Mouse (Mus musculus) CD8-positive naive resting alpha-beta T cell, adult 57 days (primary cell): Measurements from ENCODE around the gene Mob3a. TPM values are rescaled to one million over a fixed set of nuclear protein-coding genes. Genes with fewer than 3 reads are reported as not detected.

Experiments used
- total RNA-seq: library from RNA; stranded (reverse); gene quantifications from one replicate; pipeline ENCODE4 v1.2.4, GENCODE M21; 2023

The Mob3a gene
- 138 TPM for total RNA-seq

DNA sequence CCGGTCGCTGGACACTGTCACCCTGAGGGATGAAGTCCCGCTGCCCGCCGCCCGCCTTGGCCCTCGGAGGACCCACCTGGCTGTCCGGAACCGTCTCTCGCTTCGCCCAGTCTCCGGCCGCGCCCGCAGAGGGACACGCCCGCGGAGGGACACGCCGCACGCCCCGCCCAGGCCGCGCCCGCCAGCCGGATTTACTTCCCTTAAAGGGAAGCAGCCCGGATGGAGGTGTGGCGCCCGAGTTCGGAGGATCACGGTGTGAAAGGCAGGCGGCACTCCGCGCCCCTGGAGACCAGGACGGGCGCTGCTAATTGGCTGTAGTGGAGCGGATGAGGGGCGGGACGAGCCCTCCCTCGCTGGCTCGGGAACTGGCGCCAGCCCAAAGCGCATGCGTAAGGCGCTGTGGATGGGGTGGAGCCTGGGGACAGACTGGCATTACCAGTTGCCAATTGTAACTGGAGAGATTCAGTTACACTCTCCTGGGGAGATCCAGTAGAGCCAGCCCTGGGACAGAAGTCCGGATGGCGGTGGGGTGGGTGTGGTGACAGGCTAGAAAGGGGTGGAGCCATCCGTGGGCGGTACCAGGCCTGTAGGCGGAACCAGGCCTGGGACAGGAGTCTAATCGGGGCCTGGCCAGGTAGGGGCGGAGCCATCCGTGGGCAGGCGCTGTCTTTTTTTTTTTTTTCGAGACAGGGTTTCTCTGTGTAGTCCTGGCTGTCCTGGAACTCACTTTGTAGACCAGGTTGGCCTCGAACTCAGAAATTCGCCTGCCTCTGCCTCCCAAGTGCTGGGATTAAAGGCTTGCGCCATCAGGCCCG, at the start of gene Mob3a, which contains the start of gene Izumo4:
TSS of gene Mob3a (minus strand) at position 257 of the 815 bp plus-strand sequence.
TSS of gene Izumo4 (plus strand) at position 464 of the 815 bp plus-strand sequence.

DNA sequence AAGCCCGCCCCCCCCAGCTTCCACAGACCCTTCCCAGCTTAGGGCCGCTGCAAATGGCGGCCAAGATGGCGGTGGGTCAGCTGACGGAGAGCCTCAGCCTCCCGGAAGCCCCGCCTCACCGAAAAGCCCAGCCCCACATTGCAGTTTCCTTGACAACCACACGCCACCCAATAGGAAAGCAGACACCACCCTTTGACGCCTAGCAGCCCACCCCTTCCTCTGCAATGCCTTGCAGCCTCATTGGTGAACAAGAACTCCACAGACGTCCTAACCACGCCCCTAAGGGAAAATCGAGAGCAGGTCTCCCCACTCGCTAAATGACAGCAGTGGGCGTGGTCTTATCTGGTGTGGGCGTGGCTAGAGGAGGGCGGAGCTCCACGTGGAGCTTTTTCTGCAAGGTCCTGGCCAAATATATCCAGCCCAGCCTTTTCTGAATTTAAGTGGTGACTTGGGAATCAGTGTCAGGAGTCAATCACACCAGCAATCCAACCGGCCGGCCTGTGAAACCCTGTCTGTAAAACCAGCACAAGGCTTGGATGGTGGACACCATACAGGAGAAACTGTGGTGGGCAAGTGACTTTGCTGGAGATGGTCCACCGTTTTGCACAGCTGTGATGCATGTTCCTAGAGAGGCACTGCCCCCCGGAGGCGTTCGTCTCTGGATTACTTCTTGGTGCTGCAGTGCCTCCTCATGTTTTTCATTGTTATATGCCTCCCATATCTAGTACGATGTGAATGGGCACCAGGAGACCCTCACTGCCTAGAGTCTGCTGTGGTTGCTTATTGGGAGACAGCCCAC, 40.6 kb upstream of the Mob3a start, which contains the start of gene Ap3d1:
TSS of gene Ap3d1 (minus strand) at position 85 of the 799 bp plus-strand sequence.

DNA sequence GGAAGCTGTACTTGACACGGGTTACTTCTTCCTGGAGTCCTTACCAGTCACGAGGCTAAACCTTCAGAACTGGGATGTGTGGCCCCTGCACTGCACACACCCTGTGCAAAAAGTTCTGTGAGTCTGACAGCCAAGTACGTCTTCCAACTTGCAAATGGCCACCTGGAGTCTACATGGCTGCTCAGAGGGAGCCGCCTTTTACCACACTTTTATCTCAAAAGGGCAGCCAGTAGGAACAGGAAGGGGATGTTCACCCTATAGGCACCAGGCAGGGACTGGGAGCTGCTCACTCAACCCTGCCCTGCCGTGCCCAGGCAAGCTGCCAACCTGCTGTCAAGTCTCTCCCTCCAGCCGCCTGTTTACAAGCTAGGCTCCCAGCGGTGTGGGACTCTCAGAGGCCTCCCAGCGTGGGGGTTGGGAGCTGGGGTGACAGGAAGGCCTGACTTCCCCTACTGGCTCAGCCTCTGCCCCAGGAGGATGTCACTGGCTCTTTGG, 23.8 kb downstream of the Mob3a start, which contains the start of gene Mknk2:
TSS of gene Mknk2 (minus strand) at position 171 of the 495 bp plus-strand sequence.

GRCm38 (mm10) chr10:80656863-80657623, 44.7 kb downstream of the Mob3a start, which contains the start of gene Btbd2:
Btbd2 (minus strand) TSS chr10:80657071.

Other genes with a start within 250 kb of the Mob3a start
- not detected for gene Onecut3, start 207.1 kb downstream of the Mob3a start, total RNA-seq
- gene Atp8b3, start 162.9 kb downstream of the Mob3a start, total RNA-seq, result not detected
- 128 TPM for gene Rexo1, start 140.4 kb downstream of the Mob3a start, total RNA-seq
- gene Klf16, start 124.7 kb downstream of the Mob3a start, total RNA-seq, result 27.5 TPM
- 52.0 TPM for gene Abhd17a, start 111.6 kb downstream of the Mob3a start, total RNA-seq
- 46.9 TPM for gene Scamp4, start 99.1 kb downstream of the Mob3a start, total RNA-seq
- 6.0 TPM for gene Adat3, start 99.1 kb downstream of the Mob3a start, total RNA-seq
- 4.5 TPM for gene Gm49322, start 96.0 kb downstream of the Mob3a start, total RNA-seq
- 209 TPM for gene Csnk1g2, start 79.1 kb downstream of the Mob3a start, total RNA-seq
- gene Btbd2, start 44.9 kb downstream of the Mob3a start, total RNA-seq, result 20.7 TPM
- 330 TPM for gene Mknk2, start 23.9 kb downstream of the Mob3a start, total RNA-seq
- gene Izumo4, start 207 bp upstream of the Mob3a start, total RNA-seq, result 45.1 TPM
- gene Ap3d1, start 40.3 kb upstream of the Mob3a start, total RNA-seq, result 123 TPM
- gene Dot1l, start 53.2 kb upstream of the Mob3a start, total RNA-seq, result 72.9 TPM
- 81.1 TPM for gene Sf3a2, start 96.2 kb upstream of the Mob3a start, total RNA-seq
- gene Plekhj1, start 96.6 kb upstream of the Mob3a start, total RNA-seq, result 141 TPM
- gene Amh, start 103.3 kb upstream of the Mob3a start, total RNA-seq, result 1.4 TPM
- gene Jsrp1, start 111.5 kb upstream of the Mob3a start, total RNA-seq, result not detected
- gene Oaz1, start 124.7 kb upstream of the Mob3a start, total RNA-seq, result 517 TPM
- gene Lingo3, start 142.1 kb upstream of the Mob3a start, total RNA-seq, result not detected
- gene Lsm7, start 153.2 kb upstream of the Mob3a start, total RNA-seq, result 31.3 TPM
- 25.5 TPM for gene Sppl2b, start 153.3 kb upstream of the Mob3a start, total RNA-seq
- not detected for gene Tmprss9, start 169.9 kb upstream of the Mob3a start, total RNA-seq
- gene Timm13, start 199.0 kb upstream of the Mob3a start, total RNA-seq, result 62.9 TPM
- gene Lmnb2, start 216.3 kb upstream of the Mob3a start, total RNA-seq, result 12.3 TPM
- 20.3 TPM for gene Gadd45b, start 228.1 kb upstream of the Mob3a start, total RNA-seq